Mouse (Mus musculus) ES-Bruce4 (cell line): ENCODE measurements around the gene Syce1. TPM values are rescaled to one million over a fixed set of nuclear protein-coding genes. Genes with fewer than 3 reads are reported as not detected.

ENCODE experiments used
- H3K27ac ChIP-seq: 2 replicates; pipeline ENCODE4 v1.5.1; 2012; ENCODE audit warnings: low read length, inconsistent platforms; ENCODE audit not compliant: insufficient read depth
- H3K27me3 ChIP-seq: 2 replicates; pipeline ENCODE4 v1.6.1; 2012; ENCODE audit warnings: mild to moderate bottlenecking, low read length, inconsistent platforms; ENCODE audit not compliant: control insufficient read depth, poor library complexity, insufficient read depth, severe bottlenecking
- H3K36me3 ChIP-seq: 2 replicates; pipeline ENCODE4 v1.6.1; 2012; ENCODE audit warnings: inconsistent platforms, mild to moderate bottlenecking, low read length, moderate library complexity; ENCODE audit not compliant: control insufficient read depth, poor library complexity, insufficient read depth, severe bottlenecking
- H3K4me1 ChIP-seq: one replicate; pipeline ENCODE4 v1.8.1; 2011; ENCODE audit warnings: low read length; ENCODE audit not compliant: control insufficient read depth, insufficient read depth
- H3K4me3 ChIP-seq: 2 replicates; pipeline ENCODE4 v1.5.1; 2011; ENCODE audit warnings: low read depth, mild to moderate bottlenecking, low read length
- H3K9ac ChIP-seq: 2 replicates; pipeline ENCODE4 v1.6.1; 2012; ENCODE audit warnings: low read depth, mild to moderate bottlenecking, inconsistent platforms; ENCODE audit not compliant: poor library complexity, severe bottlenecking
- H3K9me3 ChIP-seq: replicated peaks from 2 replicates; pipeline ENCODE4 v1.6.1; 2012; ENCODE audit warnings: mild to moderate bottlenecking, low read length, inconsistent platforms; ENCODE audit not compliant: control insufficient read depth, poor library complexity, insufficient read depth, severe bottlenecking
- CTCF ChIP-seq: IDR thresholded peaks from one replicate; pipeline ENCODE4 v1.8.1; 2011; ENCODE audit warnings: low read depth, low read length
- EP300 ChIP-seq: IDR thresholded peaks from 2 replicates; pipeline ENCODE4 v1.6.1; 2011; ENCODE audit warnings: low read depth, low read length; ENCODE audit not compliant: insufficient read depth
- POLR2A ChIP-seq: IDR thresholded peaks from one replicate; pipeline ENCODE4 v1.8.1; 2011; ENCODE audit warnings: low read length; ENCODE audit not compliant: insufficient read depth
- polyA plus RNA-seq: library from polyadenylated mRNA; stranded (reverse); fragments of >200 nt; gene quantifications from 2 replicates; pipeline ENCODE4 v1.2.4, GENCODE M21; 2011; ENCODE audit warnings: low read depth; ENCODE audit not compliant: missing spikeins, insufficient read depth, insufficient read length

The Syce1 gene
- polyA plus RNA-seq, 1 experiment: 3.9 TPM

GRCm38 (mm10) chr7:140831447-140831846 is 43.8 kb upstream of the Syce1 start:
- Histone ChIP-seq H3K27me3 (no peaks in the 10 kb centered on the region), H3K4me3 (no peak overlapping the region), H3K9ac (no peak overlapping the region), H3K4me1 (peaks cover 2% of the 10 kb centered on the region), H3K9me3 (no peaks in the 10 kb centered on the region), H3K36me3 (no peaks in the 10 kb centered on the region), H3K27ac (no peak overlapping the region)
- no peak for TF ChIP-seq POLR2A

DNA sequence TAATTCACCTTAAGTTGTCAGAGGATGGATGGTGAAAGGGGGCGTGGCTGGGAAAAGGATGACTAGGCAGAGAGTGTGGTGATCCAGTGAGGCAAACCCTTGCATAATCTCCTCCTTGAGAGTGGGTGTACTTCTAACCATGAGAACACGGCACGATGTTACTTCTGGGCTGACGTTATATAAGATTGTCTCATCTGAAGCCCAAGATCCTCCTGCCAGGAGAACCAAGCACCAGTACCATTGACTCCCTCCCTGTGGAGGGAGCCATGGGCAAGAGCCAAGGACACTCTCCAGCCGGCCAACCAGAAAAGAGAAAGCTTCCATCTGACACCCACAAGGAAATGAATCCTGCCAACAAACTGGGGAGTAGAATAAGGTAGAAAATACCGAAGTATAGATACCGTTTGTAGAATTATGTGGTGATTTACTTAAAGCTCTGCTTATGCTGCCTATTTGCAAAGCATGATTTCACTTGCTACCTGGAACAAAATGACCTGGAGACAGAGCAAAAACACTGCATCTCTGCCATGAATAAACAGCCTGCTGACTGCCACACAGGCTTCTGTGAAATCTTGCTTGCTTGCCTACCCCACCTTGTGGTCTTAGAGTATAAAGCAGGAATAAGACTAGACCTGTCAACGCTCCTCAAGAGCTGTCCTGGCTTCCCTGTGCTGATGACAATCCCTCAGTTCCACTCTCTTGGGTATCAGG is 40.7 kb upstream of the Syce1 start:
- no peaks in the 10 kb centered on the region for H3K36me3 ChIP-seq
- TF ChIP-seq POLR2A: no peak
- TF ChIP-seq CTCF: peak; percentile 20
- TF ChIP-seq EP300: no peak
- no peaks in the 10 kb centered on the region for H3K27me3 ChIP-seq

DNA sequence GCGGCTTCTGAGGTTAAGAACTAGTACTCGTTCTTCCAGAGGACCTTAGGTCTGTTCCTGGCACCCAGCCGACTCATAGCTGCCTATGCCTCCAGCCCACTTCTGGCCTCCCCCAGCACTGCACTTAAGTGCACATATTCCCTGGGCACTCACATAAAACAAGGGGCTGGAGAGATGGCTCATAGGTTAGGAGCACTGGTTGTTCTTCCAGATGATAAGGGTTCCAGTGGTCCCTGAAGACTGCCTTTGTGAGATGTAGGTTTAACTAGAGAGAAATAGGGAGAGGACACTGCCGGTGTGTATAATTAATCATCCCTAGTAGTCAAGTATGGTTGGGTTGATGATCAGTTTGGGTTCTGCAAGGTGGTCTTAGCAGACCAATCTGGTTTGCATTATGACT is 35.1 kb upstream of the Syce1 start:
- TF ChIP-seq POLR2A: no peak
- no peak for TF ChIP-seq CTCF
- TF ChIP-seq EP300: no peak
- Histone ChIP-seq H3K36me3 (peaks cover 5% of the 10 kb centered on the region), H3K9me3 (no peaks in the 10 kb centered on the region), H3K27ac (no peak overlapping the region), H3K4me1 (peaks cover 1% of the 10 kb centered on the region), H3K4me3 (no peak overlapping the region), H3K27me3 (no peaks in the 10 kb centered on the region), H3K9ac (no peak overlapping the region)

More for the DNA sequence above, 40.7 kb upstream of the Syce1 start:
- no peaks in the 10 kb centered on the region for H3K9me3 ChIP-seq
- no peak overlapping the region for H3K9ac ChIP-seq
- no peak overlapping the region for H3K27ac ChIP-seq
- H3K4me1 ChIP-seq: no peaks in the 10 kb centered on the region
- H3K4me3 ChIP-seq: no peak overlapping the region

- peaks cover 1% of the 10 kb centered on the region for H3K4me1 ChIP-seq
- no peaks in the 10 kb centered on the region for H3K27me3 ChIP-seq
- no peaks in the 10 kb centered on the region for H3K9me3 ChIP-seq
- H3K36me3 ChIP-seq: peaks cover 10% of the 10 kb centered on the region
- H3K4me3 ChIP-seq: peak within 1 kb of the TSS; percentile 94
- TF ChIP-seq POLR2A: peak; percentile 59
- 0 out of 2 replicates have a peak, but pooled peaks have one; percentile 15 for TF ChIP-seq EP300
- no peak for TF ChIP-seq CTCF
- H3K27ac ChIP-seq: peak within 1 kb of the TSS; percentile 12; the same call in 1 of the 2 replicates
- H3K9ac ChIP-seq: peak within 1 kb of the TSS; percentile 59
Observed at GRCm38 (mm10) chr7:140821653-140822329, 34.1 kb upstream of the Syce1 start, which contains the start of gene Zfp941. Gene Zfp941, minus strand, starts transcription at chr7:140822178.

GRCm38 (mm10) chr7:140821305-140821652 is 33.6 kb upstream of the Syce1 start:
- H3K27ac ChIP-seq: peak overlapping the region; percentile 12; the same call in 1 of the 2 replicates
- no peaks in the 10 kb centered on the region for H3K9me3 ChIP-seq
- peaks cover 10% of the 10 kb centered on the region for H3K36me3 ChIP-seq
- peak overlapping the region; percentile 59 for H3K9ac ChIP-seq
- H3K27me3 ChIP-seq: no peaks in the 10 kb centered on the region
- H3K4me1 ChIP-seq: peaks cover 1% of the 10 kb centered on the region
- TF ChIP-seq EP300 (no peak), CTCF (no peak), POLR2A (no peak)
- H3K4me3 ChIP-seq: peak overlapping the region; percentile 94

GRCm38 (mm10) chr7:140820173-140820572 is 32.5 kb upstream of the Syce1 start:
- no peaks in the 10 kb centered on the region for H3K9me3 ChIP-seq
- H3K9ac ChIP-seq: no peak overlapping the region
- H3K36me3 ChIP-seq: peaks cover 10% of the 10 kb centered on the region
- H3K27me3 ChIP-seq: no peaks in the 10 kb centered on the region
- H3K27ac ChIP-seq: no peak overlapping the region
- peaks cover 1% of the 10 kb centered on the region for H3K4me1 ChIP-seq
- no peak for TF ChIP-seq EP300
- TF ChIP-seq POLR2A: no peak
- no peak for TF ChIP-seq CTCF
- no peak overlapping the region for H3K4me3 ChIP-seq
